Mouse (Mus musculus): Measurements from ENCODE around the gene Nup153. TPM values are rescaled to one million over a fixed set of nuclear protein-coding genes. Genes with fewer than 3 reads are reported as not detected.

Gene Nup153
- 35.7 and 37.5 TPM in 2 replicates for polyA plus RNA-seq (2016; fragmentation: Nextera tagmentation; extraction: Ambion mirVana)

GRCm38 (mm10) chr13:46727837-46728268, at the start of gene Nup153:
Gene Nup153, minus strand, starts transcription at chr13:46727940.
- Histone ChIP-seq H3K36me3 (replicated peaks) (no peaks in the 10 kb centered on the region), H3K27ac (peak within 1 kb of the TSS; percentile 97), H3K4me1 (peaks cover 26% of the 10 kb centered on the region), H3K27me3 (ENCODE audit: poor library complexity, severe bottlenecking) (no peaks in the 10 kb centered on the region), H3K9me3 (no peaks in the 10 kb centered on the region), H3K4me3 (peak within 1 kb of the TSS; percentile 99)
- WGBS, result 0% methylated on average over 51 of the region's 51 CpGs
- DNase-seq (ENCODE audit: extremely low spot score, low spot score), result peak; percentile 100

GRCm38 (mm10) chr13:46777461-46777860, 49.7 kb upstream of the Nup153 start:
- no peak overlapping the region for H3K27ac ChIP-seq
- H3K9me3 ChIP-seq, result 0 out of 2 replicates have a peak, but pooled peaks cover 2% of the 10 kb centered on the region
- H3K36me3 ChIP-seq (replicated peaks), result peaks cover 63% of the 10 kb centered on the region
- DNase-seq (ENCODE audit: extremely low spot score, low spot score), result no peak
- 91% methylated on average over 3 of the region's 3 CpGs for WGBS
- H3K4me1 ChIP-seq, result no peaks in the 10 kb centered on the region; the same call in 1 of the 2 replicates
- no peak overlapping the region for H3K4me3 ChIP-seq
- H3K27me3 ChIP-seq (ENCODE audit: poor library complexity, severe bottlenecking), result no peaks in the 10 kb centered on the region

DNA sequence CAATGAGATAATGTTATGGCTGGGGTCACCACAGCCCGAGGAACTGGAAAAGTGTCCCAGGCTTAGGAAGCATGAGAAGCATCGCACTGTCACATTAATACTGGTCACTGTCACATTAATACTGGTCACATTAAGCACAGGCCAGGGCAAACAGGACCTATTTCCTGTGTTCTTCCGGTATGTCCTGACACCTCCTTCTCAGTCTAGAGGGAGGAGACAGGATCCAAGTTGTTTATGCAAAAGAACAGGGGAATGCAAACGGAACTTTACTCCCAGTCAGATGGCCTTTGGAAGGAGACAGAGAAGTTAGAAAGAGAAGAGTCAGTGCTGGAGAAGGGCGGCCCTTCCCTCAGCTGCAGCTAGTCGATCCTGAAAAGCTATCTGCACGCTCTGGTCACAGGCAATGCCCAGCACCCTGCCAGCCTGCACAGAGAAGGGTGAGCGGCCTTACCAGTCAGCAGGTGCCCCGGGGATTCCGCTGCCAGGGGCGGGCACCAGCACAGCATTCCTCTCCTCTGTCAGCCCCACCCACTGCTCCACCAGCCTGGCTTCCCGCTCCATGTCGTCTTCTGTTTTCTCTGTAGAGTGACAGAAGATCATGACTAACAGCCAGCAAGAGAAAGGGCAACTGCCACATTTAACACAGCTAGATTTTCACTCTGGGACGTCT, 49.0 kb upstream of the Nup153 start:
- Histone ChIP-seq H3K36me3 (replicated peaks) (peaks cover 69% of the 10 kb centered on the region), H3K4me3 (no peak overlapping the region), H3K27me3 (ENCODE audit: poor library complexity, severe bottlenecking) (no peaks in the 10 kb centered on the region), H3K9me3 (0 out of 2 replicates have a peak, but pooled peaks cover 2% of the 10 kb centered on the region), H3K27ac (no peak overlapping the region), H3K4me1 (no peaks in the 10 kb centered on the region; the same call in 1 of the 2 replicates)
- 79% methylated on average over 14 of the region's 14 CpGs for WGBS
- DNase-seq (ENCODE audit: extremely low spot score, low spot score), result no peak

- no peaks in the 10 kb centered on the region for H3K27me3 ChIP-seq (ENCODE audit: poor library complexity, severe bottlenecking)
- 91% methylated on average over 5 of the region's 5 CpGs for WGBS
- no peaks in the 10 kb centered on the region; the same call in 1 of the 2 replicates for H3K4me1 ChIP-seq
- DNase-seq (ENCODE audit: extremely low spot score, low spot score), result no peak
- H3K27ac ChIP-seq, result no peak overlapping the region
- peaks cover 74% of the 10 kb centered on the region for H3K36me3 ChIP-seq (replicated peaks)
- 0 out of 2 replicates have a peak, but pooled peaks cover 2% of the 10 kb centered on the region for H3K9me3 ChIP-seq
- no peak overlapping the region for H3K4me3 ChIP-seq
Observed at GRCm38 (mm10) chr13:46774998-46775397, 47.3 kb upstream of the Nup153 start.

- no peak for DNase-seq (ENCODE audit: extremely low spot score, low spot score)
- Histone ChIP-seq H3K9me3 (0 out of 2 replicates have a peak, but pooled peaks cover 2% of the 10 kb centered on the region), H3K4me1 (no peaks in the 10 kb centered on the region), H3K4me3 (no peak overlapping the region), H3K36me3 (replicated peaks) (peaks cover 88% of the 10 kb centered on the region), H3K27ac (no peak overlapping the region), H3K27me3 (ENCODE audit: poor library complexity, severe bottlenecking) (no peaks in the 10 kb centered on the region)
- 97% methylated on average over 13 of the region's 13 CpGs for WGBS
Observed at GRCm38 (mm10) chr13:46772581-46772980, 44.8 kb upstream of the Nup153 start.

DNA sequence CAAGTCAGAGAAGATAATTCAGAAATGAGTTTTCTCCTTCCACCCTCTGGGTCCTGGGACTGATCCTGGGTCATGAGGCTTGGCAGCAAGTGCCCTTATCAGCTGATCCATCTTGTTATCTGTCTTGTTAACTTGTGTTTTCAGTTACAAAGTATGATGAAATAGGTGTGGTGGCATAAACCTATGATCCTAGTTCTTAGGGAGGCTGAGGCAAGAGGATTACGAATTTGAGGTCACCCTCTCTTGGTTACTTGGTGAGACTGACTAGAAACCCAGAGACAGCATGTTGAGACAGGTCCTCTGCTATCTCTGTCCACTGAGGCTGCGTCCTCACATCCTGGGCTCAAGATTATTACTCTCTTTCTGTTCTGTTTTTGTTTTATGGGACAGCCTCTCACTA, 37.6 kb upstream of the Nup153 start:
- WGBS, result 96% methylated on average over 2 of the region's 2 CpGs
- no peaks in the 10 kb centered on the region for H3K27me3 ChIP-seq (ENCODE audit: poor library complexity, severe bottlenecking)
- H3K4me1 ChIP-seq, result no peaks in the 10 kb centered on the region
- H3K27ac ChIP-seq, result no peak overlapping the region
- H3K4me3 ChIP-seq, result no peak overlapping the region
- H3K36me3 ChIP-seq (replicated peaks), result peaks cover 84% of the 10 kb centered on the region
- no peaks in the 10 kb centered on the region for H3K9me3 ChIP-seq
- no peak for DNase-seq (ENCODE audit: extremely low spot score, low spot score)

GRCm38 (mm10) chr13:46763210-46763609, 35.5 kb upstream of the Nup153 start:
- H3K36me3 ChIP-seq (replicated peaks), result peaks cover 82% of the 10 kb centered on the region
- no peaks in the 10 kb centered on the region for H3K27me3 ChIP-seq (ENCODE audit: poor library complexity, severe bottlenecking)
- no peak overlapping the region for H3K4me3 ChIP-seq
- 96% methylated on average over 9 of the region's 9 CpGs for WGBS
- no peaks in the 10 kb centered on the region for H3K9me3 ChIP-seq
- no peak for DNase-seq (ENCODE audit: extremely low spot score, low spot score)
- H3K27ac ChIP-seq, result no peak overlapping the region
- H3K4me1 ChIP-seq, result no peaks in the 10 kb centered on the region

GRCm38 (mm10) chr13:46760921-46761320, 33.2 kb upstream of the Nup153 start:
- H3K4me1 ChIP-seq, result no peaks in the 10 kb centered on the region
- no peaks in the 10 kb centered on the region for H3K9me3 ChIP-seq
- no peaks in the 10 kb centered on the region for H3K27me3 ChIP-seq (ENCODE audit: poor library complexity, severe bottlenecking)
- H3K27ac ChIP-seq, result no peak overlapping the region
- 74% methylated on average over 6 of the region's 6 CpGs for WGBS
- no peak for DNase-seq (ENCODE audit: extremely low spot score, low spot score)
- H3K36me3 ChIP-seq (replicated peaks), result peaks cover 73% of the 10 kb centered on the region
- H3K4me3 ChIP-seq, result no peak overlapping the region

DNA sequence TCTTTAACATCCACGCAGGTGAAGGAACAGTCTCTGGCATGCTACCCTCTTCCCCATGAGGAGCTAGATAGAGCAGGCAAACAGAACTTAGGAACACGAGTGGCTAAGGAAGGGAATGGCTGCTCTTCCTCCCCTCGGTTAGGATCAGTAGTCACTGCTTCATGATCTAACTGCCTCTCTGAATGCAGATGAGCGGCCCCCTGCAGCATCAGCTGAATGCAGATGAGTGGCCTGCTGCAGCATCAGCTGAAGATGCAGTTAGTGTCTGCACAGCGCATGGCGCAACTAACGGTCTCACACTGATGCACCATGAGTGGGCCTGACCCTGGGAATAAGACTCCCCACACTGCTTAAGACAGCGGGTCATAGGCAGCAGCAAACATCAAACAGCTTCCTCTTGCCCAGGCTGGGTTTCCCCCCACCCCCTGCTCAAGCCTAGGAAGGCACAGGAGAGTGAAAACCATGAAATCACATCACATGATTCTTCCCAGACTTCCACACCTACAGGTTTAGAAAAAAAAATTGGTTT, 31.6 kb upstream of the Nup153 start:
- WGBS, result 66% methylated on average over 8 of the region's 8 CpGs
- H3K4me3 ChIP-seq, result no peak overlapping the region
- no peaks in the 10 kb centered on the region for H3K9me3 ChIP-seq
- H3K36me3 ChIP-seq (replicated peaks), result peaks cover 68% of the 10 kb centered on the region
- H3K27ac ChIP-seq, result no peak overlapping the region
- DNase-seq (ENCODE audit: extremely low spot score, low spot score), result no peak
- H3K4me1 ChIP-seq, result no peaks in the 10 kb centered on the region
- no peaks in the 10 kb centered on the region for H3K27me3 ChIP-seq (ENCODE audit: poor library complexity, severe bottlenecking)

DNA sequence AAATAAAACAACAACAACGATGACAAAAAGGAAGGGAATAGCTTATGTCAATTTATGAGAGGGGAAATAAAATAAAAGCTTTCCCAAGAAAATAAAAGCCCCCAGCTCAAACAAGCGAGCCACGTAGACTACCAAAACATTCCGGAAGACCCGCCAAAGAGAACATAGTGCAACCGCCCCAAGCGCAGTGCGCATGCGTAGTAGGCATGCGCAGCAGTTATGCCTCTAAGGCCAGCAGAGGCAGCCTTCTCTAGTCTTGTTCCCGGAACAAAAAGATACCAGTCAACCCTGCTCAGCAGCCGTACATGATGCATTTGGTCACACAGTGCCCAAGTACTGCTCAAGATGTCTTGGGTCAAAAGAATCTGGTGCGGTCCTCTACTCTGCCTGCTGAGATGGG, 30.9 kb upstream of the Nup153 start:
- H3K4me3 ChIP-seq, result no peak overlapping the region
- 93% methylated on average over 13 of the region's 13 CpGs for WGBS
- no peak overlapping the region for H3K27ac ChIP-seq
- H3K36me3 ChIP-seq (replicated peaks), result peaks cover 63% of the 10 kb centered on the region
- no peak for DNase-seq (ENCODE audit: extremely low spot score, low spot score)
- no peaks in the 10 kb centered on the region for H3K4me1 ChIP-seq
- H3K9me3 ChIP-seq, result no peaks in the 10 kb centered on the region
- H3K27me3 ChIP-seq (ENCODE audit: poor library complexity, severe bottlenecking), result no peaks in the 10 kb centered on the region

GRCm38 (mm10) chr13:46757946-46758345, 30.2 kb upstream of the Nup153 start:
- no peaks in the 10 kb centered on the region for H3K4me1 ChIP-seq
- no peak for DNase-seq (ENCODE audit: extremely low spot score, low spot score)
- no peak overlapping the region for H3K4me3 ChIP-seq
- no peaks in the 10 kb centered on the region for H3K9me3 ChIP-seq
- peaks cover 63% of the 10 kb centered on the region for H3K36me3 ChIP-seq (replicated peaks)
- H3K27me3 ChIP-seq (ENCODE audit: poor library complexity, severe bottlenecking), result no peaks in the 10 kb centered on the region
- H3K27ac ChIP-seq, result no peak overlapping the region
- WGBS, result 90% methylated on average over 7 of the region's 7 CpGs

DNA sequence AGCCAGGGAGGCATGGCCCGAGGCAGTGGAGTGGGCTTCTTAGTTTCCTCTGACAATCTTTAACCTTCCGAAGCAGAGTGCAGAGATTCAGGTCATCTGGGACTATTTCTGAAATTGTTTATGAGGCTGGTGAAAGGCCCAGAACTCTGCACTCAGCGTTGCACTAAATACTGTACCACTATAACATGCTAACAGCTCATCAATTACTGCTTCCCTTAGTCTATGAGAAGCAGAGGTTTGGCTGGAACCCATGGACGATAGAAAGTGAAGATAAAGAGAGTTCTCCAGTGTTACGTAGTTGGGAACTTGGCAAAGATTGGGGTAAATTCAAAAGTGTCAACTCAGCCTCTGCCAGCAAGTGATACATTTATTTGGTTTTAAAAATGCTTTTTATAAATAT, 25.6 kb upstream of the Nup153 start:
- no peak overlapping the region for H3K4me3 ChIP-seq
- WGBS, result 92% methylated on average over 5 of the region's 5 CpGs
- no peaks in the 10 kb centered on the region for H3K27me3 ChIP-seq (ENCODE audit: poor library complexity, severe bottlenecking)
- DNase-seq (ENCODE audit: extremely low spot score, low spot score), result no peak
- H3K9me3 ChIP-seq, result no peaks in the 10 kb centered on the region
- H3K27ac ChIP-seq, result no peak overlapping the region
- peaks cover 53% of the 10 kb centered on the region for H3K36me3 ChIP-seq (replicated peaks)
- no peaks in the 10 kb centered on the region for H3K4me1 ChIP-seq

GRCm38 (mm10) chr13:46752566-46753229, 25.0 kb upstream of the Nup153 start:
- H3K27ac ChIP-seq, result no peak overlapping the region
- no peaks in the 10 kb centered on the region for H3K9me3 ChIP-seq
- no peaks in the 10 kb centered on the region for H3K27me3 ChIP-seq (ENCODE audit: poor library complexity, severe bottlenecking)
- peaks cover 50% of the 10 kb centered on the region for H3K36me3 ChIP-seq (replicated peaks)
- no peak overlapping the region for H3K4me3 ChIP-seq
- 89% methylated on average over 13 of the region's 13 CpGs for WGBS
- H3K4me1 ChIP-seq, result no peaks in the 10 kb centered on the region
- no peak for DNase-seq (ENCODE audit: extremely low spot score, low spot score)
